Mouse (Mus musculus): ENCODE measurements around the gene Kcnh1.

DNA sequence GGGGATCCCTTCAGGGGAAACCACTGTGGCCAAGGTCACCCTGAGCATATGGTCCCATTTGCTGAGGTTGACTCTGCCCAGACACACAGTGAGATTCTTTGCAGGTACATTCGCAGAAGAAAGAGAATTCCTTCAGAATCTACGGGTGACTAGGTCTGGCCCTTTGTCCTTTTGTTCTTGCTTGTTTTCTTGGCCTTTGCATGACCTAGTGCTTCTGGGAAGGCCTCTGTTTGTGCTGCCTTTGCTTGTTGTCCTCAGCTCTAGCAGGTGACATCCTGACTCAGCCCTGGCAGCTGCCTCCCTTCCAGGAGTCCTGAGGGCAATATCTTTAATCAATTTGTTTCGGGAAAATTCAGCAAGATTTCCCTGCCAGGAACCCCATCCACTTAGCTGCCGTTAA is 264.4 kb downstream of the Kcnh1 start:
- TF ChIP-seq GATA1 (IDR thresholded peaks at IDR 0.05; ENCODE audit: low read length) (no peak), TAL1 (IDR thresholded peaks at IDR 0.05; ENCODE audit: low read length) (no peak)
